Mouse (Mus musculus) testis, adult 2 months (tissue): ENCODE results near the gene Nek2.

ENCODE experiments used
- CTCF ChIP-seq: fragments of 200-500 bp; IDR thresholded peaks from 2 replicates; pipeline ENCODE4 v1.5.1; 2012; ENCODE audit warnings: low read depth, mild to moderate bottlenecking, inconsistent platforms, low read length, moderate library complexity; ENCODE audit not compliant: control insufficient read depth, insufficient read depth, insufficient replicate concordance
- POLR2A ChIP-seq: fragments of 200-500 bp; IDR thresholded peaks from 2 replicates; pipeline ENCODE4 v1.6.1; 2012; ENCODE audit warnings: low read depth, mild to moderate bottlenecking, inconsistent platforms, low read length, moderate library complexity; ENCODE audit not compliant: control insufficient read depth

GRCm38 (mm10) chr1:191811774-191812173, 9.5 kb upstream of the Nek2 start:
- TF ChIP-seq CTCF (no peak), POLR2A (no peak)
